Mouse (Mus musculus): ENCODE measurements around the gene Rpf2.

The Rpf2 gene

DNA sequence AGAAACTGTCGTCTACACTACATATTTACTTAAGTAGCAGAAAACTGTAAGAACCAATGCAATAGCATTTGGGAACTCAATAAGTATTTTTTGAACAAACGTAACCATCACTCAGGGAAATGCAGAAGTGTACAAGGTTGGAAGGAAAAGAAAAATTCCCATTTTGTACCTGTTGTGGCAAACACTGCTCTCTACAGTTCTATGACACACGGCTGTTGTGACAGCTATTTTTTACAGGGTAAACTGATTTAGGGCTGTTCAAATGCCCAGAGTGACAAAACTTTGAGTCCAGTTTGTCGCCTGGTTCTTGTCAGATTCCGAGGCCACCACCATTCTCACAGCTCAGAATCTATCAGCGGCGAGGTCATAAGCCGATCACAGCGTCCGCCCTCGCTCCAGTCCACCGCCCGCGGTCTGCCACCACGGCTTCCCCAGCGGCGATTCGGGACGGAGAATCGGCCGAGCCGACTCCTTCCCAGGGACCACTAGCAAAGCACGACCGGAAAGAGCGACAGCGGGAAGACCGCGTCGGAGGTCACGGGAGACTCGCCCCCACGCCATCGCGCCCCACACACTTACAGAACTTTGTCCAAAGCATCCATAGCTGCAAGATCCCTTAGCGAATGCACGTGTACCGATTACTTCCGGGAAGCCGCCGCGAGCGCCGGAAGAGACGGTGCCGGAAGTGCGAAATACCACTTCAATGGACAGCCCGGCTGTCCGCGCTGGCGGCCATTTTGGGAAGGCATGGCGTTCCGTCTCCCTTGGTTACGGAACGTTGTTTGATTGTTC is at the start of gene Rpf2:
Gene Rpf2 (minus strand): TSS at position 663 of the 792 bp plus-strand sequence.
- DNase-seq (ENCODE audit: low read depth, low spot score): peak; percentile 90

DNA sequence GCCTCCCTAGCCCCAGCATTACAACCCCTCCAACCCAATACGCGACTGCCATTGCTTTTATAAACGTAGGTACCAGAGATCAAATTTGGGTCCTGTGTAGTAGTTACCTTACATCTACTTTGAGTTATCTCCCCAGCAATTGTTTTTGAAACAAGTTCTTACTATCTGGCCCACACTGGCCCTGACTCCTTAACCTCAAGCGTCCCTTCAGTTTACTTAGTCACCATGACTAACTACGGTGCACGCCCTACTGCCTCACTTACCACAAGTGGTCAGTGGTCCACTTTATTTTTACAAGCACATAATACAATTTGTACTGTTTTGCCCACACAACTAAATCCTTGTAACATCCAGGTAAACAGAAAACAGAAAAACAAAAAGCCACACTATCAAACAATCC is 45.8 kb upstream of the Rpf2 start:
- peak; percentile 66 for DNase-seq (ENCODE audit: low read depth, low spot score)

DNA sequence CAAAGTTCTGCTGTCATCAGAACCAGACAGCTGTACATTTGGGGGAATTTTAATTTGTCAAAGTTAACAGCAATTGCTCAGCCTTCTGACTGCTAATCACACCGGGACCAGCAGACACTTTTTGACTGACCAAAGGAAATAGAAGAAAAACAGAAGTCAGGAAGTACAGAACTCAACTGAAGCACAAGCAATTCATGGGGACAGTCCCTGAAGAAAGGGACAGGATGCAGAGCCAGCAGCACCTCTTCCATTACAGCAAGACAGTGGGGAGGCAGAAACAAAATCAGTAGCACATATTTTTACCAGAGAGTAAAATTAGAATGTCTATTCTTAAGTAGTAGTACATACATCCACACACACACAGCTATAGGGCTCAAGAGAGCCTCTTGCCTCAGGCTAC is 39.9 kb upstream of the Rpf2 start:
- no peak for DNase-seq (ENCODE audit: low read depth, low spot score)

GRCm38 (mm10) chr10:40285571-40285970 is 38.7 kb upstream of the Rpf2 start:
- no peak for DNase-seq (ENCODE audit: low read depth, low spot score)

DNA sequence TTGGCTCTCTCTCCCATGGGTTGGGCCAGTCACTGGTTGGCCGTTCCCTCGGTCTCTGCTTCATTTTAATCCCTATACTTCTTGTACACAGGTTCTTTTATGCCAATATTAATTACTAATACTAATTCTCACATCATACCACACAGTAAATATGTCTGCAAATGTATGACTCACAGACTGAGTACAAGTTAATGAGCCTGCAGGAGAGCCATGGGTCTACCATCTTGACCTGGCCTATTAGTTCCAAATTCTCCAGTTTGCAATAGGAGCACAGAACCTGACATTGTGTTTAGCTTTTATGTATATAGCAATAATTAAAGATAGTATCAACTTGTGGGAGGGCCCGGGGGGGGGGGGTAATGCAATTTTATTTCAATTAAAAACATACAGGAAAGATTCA is 38.2 kb upstream of the Rpf2 start:
- no peak for DNase-seq (ENCODE audit: low read depth, low spot score)

DNA sequence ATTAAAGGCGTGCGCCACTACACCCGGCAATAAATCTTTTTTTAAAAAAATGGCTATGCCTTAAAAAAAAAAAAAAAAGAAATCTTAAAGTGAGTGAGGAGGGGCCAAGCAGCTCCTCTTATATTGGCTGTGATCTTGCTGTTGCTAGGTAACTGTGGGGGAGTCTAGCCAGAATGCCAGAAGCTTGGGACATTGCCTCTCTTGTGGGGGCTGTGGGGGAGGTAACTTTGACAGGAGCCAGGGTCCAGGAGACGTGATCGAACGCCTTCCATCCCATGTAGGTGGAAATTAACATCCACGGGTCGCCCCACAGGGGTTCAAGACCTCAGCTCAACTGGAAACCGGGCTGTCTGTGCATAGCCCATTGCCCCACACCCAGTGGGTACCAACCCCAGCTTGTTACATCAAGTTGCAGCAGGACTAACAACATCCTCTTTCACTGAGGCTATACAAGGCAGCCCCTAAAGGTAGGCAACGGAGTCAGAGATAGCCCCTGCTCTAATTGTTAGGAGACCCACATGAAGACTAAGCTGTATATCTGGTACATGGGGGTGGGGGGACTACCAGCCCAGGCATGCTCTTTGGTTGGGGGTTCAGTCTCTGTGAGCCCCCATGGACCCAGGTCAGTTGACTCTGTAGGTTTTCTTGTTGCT is 37.5 kb upstream of the Rpf2 start:
- DNase-seq (ENCODE audit: low read depth, low spot score): no peak

GRCm38 (mm10) chr10:40283636-40284035 is 36.8 kb upstream of the Rpf2 start:
- no peak for DNase-seq (ENCODE audit: low read depth, low spot score)

GRCm38 (mm10) chr10:40281565-40281964 is 34.7 kb upstream of the Rpf2 start:
- DNase-seq (ENCODE audit: low read depth, low spot score): no peak

DNA sequence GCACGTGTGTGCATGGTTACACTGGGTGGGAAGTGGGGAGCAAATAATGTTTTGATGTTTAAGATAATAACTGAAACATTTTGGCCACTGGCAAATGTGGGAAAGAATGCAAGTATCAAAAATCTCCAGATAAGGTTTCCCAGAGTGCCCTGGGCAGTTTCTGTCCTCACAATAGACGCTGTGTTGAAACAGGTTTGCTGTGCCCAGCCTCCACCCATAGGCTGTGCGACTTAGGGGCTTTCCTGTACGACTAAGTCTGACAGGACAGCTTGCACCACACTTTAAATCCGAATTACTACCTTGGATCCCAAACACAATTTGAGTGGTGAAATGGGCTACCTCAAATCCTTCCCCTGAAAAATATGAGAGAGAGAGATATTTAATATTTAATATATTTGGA is 31.5 kb upstream of the Rpf2 start:
- DNase-seq (ENCODE audit: low read depth, low spot score): no peak

DNA sequence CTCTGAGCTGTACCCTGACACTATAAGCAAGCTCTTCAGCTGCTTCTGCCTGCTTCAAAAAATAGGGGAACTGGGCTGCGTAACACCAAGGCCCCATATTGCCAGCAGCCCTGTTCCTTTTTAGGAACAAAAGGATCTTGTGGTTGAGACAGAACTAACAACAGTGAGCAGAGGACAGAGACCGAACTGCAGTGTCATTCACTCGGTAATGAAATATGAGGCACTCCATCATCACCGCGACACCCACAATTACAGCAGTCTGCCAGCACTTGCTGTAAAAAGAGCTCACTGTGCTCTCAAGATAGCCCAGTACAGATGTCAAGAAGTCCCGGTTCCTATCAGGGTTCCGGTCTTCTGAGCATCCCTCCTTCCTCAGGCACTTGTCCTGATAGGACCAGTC is 29.2 kb upstream of the Rpf2 start:
- DNase-seq (ENCODE audit: low read depth, low spot score): no peak

GRCm38 (mm10) chr10:40273938-40274337 is 27.1 kb upstream of the Rpf2 start:
- no peak for DNase-seq (ENCODE audit: low read depth, low spot score)

- DNase-seq (ENCODE audit: low read depth, low spot score): no peak
These were observed 24.4 kb upstream of the Rpf2 start for GRCm38 (mm10) chr10:40271216-40271615.

DNA sequence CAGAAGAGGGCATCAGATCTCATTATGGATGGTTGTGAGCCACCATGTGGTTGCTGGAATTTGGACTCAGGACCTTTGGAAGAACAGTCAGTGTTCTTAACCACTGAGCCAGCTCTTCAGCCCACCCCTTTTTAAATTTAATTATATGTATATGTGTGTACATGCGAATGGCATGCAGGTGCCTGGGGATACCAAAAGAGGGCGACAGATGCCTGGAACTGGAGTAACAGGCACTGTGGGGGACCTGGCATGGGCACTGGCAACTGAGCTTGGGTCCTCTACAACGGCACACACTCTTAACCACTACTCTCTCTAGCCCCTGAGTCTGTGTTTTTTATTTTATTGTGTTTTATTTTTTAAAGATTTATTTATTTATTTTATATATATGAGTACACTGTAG is 18.1 kb upstream of the Rpf2 start:
- DNase-seq (ENCODE audit: low read depth, low spot score): no peak

GRCm38 (mm10) chr10:40263691-40264090 is 16.9 kb upstream of the Rpf2 start:
- DNase-seq (ENCODE audit: low read depth, low spot score): peak; percentile 93

- DNase-seq (ENCODE audit: low read depth, low spot score): peak; percentile 71
These were observed 15.4 kb upstream of the Rpf2 start for GRCm38 (mm10) chr10:40262200-40262599.

GRCm38 (mm10) chr10:40260305-40260704 is 13.5 kb upstream of the Rpf2 start:
- DNase-seq (ENCODE audit: low read depth, low spot score): no peak

DNA sequence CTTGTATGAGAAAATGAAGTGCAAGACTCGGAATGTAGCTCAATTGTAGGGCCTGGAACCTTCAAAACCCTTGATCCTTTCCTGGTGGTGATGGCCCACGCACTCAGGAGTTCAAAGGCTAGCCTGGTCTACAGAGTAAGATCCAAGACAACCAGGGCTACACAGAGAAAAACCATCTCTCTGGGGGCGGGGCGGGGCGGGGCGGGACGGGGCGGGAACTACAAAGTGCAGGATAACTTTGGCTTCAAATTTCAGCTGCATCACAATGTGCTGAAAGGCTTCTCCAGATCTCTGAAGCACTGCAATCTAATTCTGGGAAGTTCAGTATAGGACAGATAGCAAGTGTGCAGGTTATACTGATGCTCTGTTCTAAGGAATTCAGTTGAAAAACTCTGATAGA is 12.7 kb upstream of the Rpf2 start:
- no peak for DNase-seq (ENCODE audit: low read depth, low spot score)

- DNase-seq (ENCODE audit: low read depth, low spot score): peak; percentile 95
These were observed 12.1 kb upstream of the Rpf2 start for GRCm38 (mm10) chr10:40258976-40259375.

DNA sequence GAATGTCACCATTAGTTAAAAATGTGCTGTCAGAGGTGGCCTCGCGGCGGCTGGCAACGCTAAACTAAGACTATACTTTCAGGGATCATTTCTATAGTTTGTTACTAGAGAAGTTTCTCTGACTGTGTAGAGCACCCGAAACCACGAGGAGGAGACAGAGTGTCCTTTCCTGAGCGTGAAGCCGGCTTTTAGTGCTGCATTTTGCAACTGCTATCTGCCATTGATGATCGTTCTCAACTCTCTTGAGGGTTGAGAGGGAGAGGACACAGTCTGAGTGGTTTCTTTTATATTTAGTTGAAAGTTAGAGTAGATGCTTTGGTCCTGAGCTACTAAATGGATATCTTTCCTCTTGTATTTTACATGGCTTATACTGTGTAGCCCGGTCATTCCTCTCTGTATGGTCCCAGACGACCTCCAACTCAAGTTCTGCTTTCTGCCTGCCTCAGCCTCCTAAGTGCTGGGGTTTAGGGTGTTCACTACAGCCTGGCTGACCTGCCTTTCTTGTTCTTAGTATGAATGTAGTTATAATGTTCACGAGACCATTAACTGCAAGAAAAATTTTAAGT is 11.6 kb upstream of the Rpf2 start:
- DNase-seq (ENCODE audit: low read depth, low spot score): peak; percentile 98

GRCm38 (mm10) chr10:40257414-40258255 is 10.8 kb upstream of the Rpf2 start, which contains the start of gene Gtf3c6:
TSS of gene Gtf3c6 (minus strand) at chr10:40258108.
- DNase-seq (ENCODE audit: low read depth, low spot score): peak; percentile 97

DNA sequence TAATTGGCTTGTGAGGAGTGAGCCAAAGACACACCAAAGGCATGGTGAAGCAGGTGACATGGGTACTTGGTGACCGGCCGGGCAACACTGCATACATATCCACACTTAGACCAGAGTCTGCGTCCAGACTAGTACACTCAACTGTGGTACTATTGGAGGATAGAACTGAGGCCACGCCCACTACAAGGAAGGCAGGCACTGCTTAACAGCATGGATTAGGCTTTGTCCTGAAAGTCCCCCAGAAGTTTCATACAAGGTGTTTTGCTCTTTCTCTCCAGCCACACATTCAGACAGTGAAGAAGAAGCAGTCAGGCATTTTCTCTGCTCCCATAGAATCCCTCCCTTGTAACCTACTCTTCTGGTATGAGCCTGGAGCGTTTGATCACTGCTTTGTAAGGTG is 9.9 kb upstream of the Rpf2 start:
- peak; percentile 82 for DNase-seq (ENCODE audit: low read depth, low spot score)

DNA sequence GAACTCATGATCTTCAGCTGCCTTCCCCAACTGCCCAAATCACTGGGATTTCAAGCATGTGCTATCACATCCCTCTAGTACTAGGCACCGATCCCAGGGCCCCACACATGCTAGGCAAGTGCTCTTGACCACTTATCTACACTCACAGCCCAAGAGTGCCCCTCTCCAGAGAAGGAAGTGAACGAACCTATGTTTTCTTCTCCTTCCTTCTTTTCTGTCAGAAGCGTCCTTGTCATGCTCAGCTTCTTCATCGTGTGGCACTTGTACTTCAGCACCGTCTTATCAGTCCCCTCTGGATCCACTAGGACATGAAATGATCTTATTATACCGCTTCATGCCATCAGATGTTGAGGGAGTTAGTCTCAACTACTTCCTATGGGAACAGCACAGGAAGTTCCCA is 4.1 kb upstream of the Rpf2 start:
- no peak for DNase-seq (ENCODE audit: low read depth, low spot score)

Measured in 3T3-L1 (cell line).